Mouse (Mus musculus) gastrocnemius, postnatal 10 days (tissue): Measurements from ENCODE around the gene Camta1. TPM values are rescaled to one million over a fixed set of nuclear protein-coding genes. Genes with fewer than 3 reads are reported as not detected.

Experiments used
- DNase-seq: peaks from one replicate; pipeline ENCODE4 v3.0.0; 2021; ENCODE audit warnings: mixed read lengths
- total RNA-seq, 2 experiments: library from RNA; stranded (reverse); gene quantifications; 2 replicates each; pipeline ENCODE4 v1.2.3; 2021

Camta1 gene
- total RNA-seq, 2 experiments from 2014 or later, result 71.6 to 82.8 TPM

- no peak for DNase-seq
These were observed 189.2 kb downstream of the Camta1 start for GRCm38 (mm10) chr4:151672452-151672851.

- DNase-seq, result peak; percentile 33
These were observed 195.2 kb downstream of the Camta1 start for GRCm38 (mm10) chr4:151666411-151666901.

DNA sequence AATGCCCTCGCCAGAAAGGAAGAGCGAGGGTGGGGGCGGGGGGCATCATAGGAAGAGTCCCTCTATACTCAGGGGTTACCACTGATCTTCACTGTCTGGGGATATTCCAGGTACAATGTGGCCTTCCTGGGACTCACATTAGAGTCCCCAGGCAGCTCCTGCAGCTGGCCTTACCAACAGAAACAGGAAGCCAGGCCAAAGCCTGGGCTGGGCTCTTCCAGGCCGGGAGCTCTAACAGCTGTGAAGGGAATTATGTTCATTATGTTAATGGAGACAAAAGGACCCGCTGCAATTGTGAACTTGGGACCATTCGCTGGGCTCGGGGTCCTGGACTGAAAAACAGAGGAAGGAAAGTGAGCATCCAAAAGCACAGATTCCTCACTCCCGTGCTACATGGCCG lies 200.2 kb downstream of the Camta1 start:
- DNase-seq, result no peak

DNA sequence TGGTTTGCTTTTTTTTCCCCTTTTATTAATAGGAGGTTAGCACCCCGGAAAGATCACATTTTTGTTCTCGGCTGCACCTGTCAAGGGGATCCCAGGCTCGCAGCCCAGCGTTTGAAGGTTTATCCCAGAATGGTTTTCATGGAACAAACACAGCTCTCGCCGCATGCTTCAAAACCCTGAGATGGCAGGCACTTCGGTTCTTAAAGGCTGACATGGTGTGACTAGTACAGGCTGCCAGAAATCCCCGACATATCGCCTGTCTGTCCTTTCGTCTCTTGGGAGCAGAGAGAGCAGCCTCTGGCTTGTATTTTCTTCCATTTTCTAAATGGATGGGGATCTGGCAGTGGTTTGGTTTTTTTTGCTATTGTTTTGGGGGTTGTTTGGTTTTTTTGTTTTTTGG lies 205.2 kb downstream of the Camta1 start:
- DNase-seq, result no peak

DNA sequence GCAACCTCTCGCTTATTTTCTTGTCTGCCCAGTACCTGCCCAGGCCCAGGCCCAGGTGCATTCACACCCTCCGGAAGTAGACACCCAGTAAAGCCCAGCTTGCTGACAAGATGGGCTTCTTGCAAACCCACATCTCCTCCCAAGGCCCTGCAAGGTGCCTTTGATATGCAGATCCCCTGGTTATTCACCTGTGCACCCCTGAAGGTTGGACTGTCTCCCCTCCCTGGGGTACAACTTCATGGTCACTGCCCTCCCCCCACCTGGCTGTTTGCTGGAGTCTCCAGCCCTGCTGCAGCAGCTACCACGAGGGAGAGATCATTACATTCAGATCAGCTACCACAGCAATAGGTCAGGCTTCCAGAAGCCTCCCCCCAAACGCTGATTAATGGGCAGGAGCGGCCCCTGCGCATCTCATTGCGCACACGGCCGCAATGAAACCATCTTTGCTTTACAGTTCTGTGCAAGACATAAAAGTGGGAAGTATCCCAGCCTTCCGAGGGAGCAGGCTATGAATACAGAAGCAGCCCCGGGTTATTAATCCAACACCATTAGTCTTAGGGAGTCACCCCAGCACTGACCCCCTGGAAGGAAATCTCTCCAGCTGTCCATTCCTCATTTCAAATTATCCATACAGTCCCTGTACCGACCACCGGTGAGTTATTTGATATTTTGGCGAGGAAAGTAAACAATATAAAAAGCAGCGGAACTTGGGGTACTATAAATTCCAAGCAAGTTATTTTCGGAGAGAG lies 205.9 kb downstream of the Camta1 start:
- DNase-seq, result no peak

- DNase-seq, result no peak
These were observed 206.4 kb downstream of the Camta1 start for GRCm38 (mm10) chr4:151655227-151655626.

DNA sequence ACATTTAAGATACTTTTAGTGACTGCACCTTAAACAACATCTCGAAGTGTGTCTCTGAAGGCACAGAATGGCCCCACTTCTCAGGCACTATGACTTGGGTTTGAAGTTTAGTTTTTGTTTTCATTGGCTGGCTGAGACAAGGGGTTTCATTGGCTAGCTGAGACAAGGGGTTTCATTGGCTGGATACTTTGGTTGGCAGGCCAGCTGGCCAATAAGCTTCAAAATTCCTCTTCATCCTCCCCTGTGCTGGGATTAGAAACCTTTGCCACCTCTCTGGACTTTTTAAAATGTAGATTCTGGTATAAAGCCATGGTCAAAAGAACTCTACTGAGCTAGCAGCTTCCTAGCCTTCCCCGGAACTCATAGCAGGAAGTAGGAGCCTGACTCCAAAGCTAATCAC lies 219.3 kb downstream of the Camta1 start:
- no peak for DNase-seq

- DNase-seq, result no peak
These were observed 220.7 kb downstream of the Camta1 start for GRCm38 (mm10) chr4:151640971-151641370.

DNA sequence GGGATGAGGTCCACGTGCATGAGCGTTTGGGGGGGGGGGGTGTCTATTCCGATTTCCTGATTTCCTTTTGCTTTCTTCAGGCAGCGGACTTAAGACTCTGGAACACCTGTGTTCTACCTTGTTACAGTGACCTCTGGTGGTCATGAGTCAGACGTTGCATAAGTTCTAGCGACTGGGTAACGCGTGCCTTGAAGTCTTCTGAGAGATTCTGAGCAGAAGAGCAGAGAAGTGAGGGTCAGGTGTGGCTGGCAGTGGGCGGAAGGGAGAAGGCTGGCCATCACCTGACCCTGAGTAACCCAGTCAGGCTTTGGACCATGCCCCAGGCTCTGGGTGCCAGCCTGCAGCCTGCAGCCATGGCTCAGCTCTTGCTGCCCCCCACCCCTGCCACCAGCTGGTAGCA lies 222.7 kb downstream of the Camta1 start:
- DNase-seq, result no peak

GRCm38 (mm10) chr4:151637348-151637747 lies 224.3 kb downstream of the Camta1 start:
- no peak for DNase-seq

- no peak for DNase-seq
These were observed 226.9 kb downstream of the Camta1 start for GRCm38 (mm10) chr4:151634771-151635170.

GRCm38 (mm10) chr4:151633795-151634194 lies 227.9 kb downstream of the Camta1 start:
- DNase-seq, result no peak

DNA sequence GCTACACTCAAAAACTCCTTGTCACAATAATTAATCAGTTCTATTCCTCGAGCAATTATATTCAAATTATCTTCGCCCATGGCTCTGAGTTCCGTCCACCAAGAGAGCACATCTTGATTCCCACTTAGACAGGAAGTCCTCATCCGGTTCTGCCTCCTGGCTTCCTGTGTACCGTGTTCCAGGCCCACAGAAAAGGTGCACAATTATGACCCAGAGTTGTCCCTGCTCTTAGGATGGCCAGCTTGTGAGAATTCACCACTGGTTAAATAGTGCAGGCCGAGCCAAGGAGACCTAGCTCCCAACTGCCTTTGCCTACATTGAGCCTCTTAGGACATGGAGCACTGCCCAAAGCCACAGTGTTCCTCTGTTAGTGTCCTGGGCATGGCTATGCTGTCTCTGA lies 229.4 kb downstream of the Camta1 start:
- no peak for DNase-seq

DNA sequence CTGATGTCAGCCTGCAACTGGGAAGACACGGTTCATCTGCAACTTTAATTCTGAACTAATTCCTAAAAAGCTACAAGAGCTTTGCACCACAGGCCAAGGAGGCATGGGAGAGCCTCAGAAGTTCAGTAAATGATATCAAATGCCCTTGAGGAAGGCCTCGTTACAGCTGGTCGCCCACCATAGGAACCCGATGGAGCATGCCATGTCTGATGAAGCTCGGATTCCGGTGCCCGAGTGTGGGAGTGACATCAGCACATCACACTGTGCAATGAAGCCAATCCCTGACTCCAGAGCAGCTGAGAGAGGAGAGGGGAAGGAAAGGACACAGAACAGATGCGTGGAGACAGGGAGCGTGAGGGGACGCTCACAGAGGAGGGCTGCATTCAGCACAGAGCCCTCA lies 231.0 kb downstream of the Camta1 start:
- no peak for DNase-seq

DNA sequence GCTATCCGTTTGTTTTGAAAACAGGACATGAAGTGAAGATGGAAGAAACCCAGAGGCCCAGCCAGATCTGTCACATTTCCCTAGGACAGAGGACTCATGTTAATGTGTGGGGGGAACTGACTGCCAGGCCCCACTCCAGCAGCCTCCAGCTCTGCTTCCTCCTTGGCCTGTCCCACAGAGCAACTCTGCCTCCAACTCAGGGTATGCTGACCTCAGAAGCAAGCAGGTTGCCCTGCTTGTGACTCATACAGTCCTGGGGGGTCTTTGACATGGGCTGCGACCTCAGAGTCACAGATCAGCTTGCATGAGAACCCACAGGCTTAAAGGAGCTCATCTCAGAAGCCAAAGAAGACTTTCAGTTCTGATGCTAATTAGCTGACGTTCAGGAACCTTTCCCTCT lies 231.4 kb downstream of the Camta1 start:
- no peak for DNase-seq

DNA sequence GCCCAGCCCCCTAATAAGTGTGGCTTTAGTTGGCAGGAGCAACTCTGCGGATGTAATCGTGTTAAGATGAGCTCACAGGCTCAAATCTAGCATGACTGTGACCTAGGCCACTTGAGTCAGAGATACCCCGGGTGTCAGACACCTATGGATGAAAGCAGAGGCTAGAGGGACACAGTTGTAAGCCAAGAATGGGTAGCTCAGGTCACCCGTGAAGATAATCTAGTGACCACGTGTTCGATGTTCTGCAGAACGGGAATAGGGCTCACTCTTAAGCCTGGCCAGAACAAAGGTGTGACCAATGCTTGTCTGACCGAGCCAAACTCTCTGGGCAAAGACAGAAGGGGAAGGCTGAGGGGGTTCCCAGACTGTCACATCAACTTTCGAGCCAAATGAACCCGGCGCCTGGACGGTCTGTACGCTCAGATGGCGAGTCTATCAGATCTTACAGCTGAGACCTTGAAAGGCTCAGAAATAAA lies 242.1 kb downstream of the Camta1 start:
- DNase-seq, result no peak

DNA sequence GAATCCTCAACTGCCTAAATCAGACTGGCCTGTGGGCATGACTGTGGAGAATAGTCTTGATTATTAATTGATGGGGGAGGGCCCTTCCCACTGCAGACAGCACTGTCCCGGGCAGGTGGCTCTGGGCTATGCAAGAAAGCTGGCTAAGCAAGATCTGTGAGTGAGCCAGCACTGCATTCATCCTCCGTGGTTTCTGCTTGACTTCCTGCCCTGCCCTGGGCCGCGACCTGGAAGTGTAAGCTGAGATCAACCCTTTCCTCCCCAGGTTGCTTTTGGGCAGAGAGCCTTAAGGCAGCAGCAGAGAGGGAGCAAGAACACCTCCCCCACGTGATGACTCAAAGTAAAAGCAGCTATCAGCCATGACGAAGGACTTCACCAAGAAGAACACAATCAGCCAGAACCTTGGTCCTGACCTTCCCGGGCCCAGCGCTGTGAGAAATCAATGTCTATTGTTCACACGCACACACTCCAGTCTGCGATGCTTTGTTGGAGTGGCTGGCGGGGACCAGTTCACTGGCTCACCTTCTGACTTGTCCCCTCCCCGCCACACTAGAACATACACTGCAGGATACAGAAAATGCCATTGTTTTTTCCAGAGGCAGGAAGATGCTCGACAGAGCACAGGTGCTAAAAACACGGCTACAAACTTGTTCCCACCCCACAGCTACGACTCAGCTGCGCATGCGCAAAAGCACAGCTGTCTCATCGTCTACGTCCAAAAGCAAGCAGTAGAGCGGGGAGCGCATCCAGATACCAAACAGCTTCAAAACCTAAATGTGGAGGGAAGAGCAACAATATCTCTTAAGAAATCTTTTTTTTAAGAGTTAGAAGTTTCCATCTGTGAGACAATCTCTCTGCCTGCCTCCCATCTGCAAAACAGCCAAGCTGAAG lies 243.0 kb downstream of the Camta1 start:
- DNase-seq, result no peak

GRCm38 (mm10) chr4:151611621-151612020 lies 250.1 kb downstream of the Camta1 start:
- DNase-seq, result no peak

- peak; percentile 70 for DNase-seq
These were observed 251.4 kb downstream of the Camta1 start for GRCm38 (mm10) chr4:151610266-151610665.

GRCm38 (mm10) chr4:151604907-151605306 lies 256.8 kb downstream of the Camta1 start:
- DNase-seq, result peak; percentile 66

GRCm38 (mm10) chr4:151604481-151604880 lies 257.2 kb downstream of the Camta1 start:
- DNase-seq, result peak; percentile 93

DNA sequence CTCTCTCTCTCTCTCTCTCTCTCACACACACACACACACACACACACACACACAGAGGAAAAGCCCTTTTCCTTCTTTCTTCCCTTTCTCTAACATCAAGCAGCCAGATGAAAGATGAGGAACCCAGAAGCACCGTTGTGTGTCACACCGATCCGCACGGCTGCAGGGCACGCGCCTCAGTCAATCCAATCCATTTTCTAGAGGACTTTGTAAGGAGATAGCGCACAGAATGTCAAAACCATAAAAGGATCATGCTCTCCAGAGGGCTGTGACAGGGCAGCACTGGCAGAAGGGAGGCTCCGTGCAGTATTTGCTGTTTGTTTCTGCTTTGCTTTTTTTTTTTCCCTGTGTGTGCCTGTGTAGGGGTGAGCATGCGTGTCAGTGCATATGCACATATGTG lies 258.1 kb downstream of the Camta1 start:
- DNase-seq, result no peak

DNA sequence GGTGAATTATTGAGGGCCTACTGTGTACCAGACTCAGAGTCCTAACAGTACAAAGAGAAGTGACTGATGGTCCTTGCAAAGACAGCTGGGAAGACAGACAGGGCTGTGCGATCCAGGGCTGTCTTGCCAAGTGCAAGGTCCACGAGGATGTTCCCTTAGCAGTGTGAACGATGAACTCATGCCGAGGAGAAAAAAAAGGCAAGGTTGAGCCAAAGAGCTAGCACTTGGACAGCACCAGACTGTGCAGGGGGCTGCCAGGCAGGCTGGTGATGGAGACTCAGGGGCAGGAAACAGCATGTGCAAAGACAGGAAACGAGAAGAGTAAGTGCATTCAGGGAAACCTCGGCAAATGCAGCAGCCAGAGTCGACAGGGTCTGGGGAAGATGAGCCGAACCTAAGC lies 266.6 kb downstream of the Camta1 start:
- no peak for DNase-seq
